Mouse (Mus musculus) thymus, adult 2 months (tissue): ENCODE measurements at regions not wholly inside any gene's neighbourhood (a gene's known extent, or its start where the extent isn't known, plus 50 kb on each side); places are given as distances from the start of the nearest gene placed in this dataset.

Experiments
- CTCF ChIP-seq: fragments of 200-500 bp; IDR thresholded peaks from 2 replicates; pipeline ENCODE4 v1.5.1; 2012; ENCODE audit warnings: mild to moderate bottlenecking, control low read depth, low read length, moderate library complexity, borderline replicate concordance; ENCODE audit not compliant: control insufficient read depth, poor library complexity, insufficient read depth; ENCODE audit errors: extremely low read depth
- POLR2A ChIP-seq: fragments of 200-500 bp; IDR thresholded peaks from 2 replicates; pipeline ENCODE4 v1.6.1; 2012; ENCODE audit warnings: mild to moderate bottlenecking, low read length, control low read depth, moderate library complexity; ENCODE audit not compliant: control insufficient read depth, poor library complexity, insufficient read depth; ENCODE audit errors: extremely low read depth

GRCm38 (mm10) chr10:17237463-17237862 lies 485.6 kb upstream of the Cited2 start:
- TF ChIP-seq CTCF (no peak), POLR2A (no peak)
